Mouse (Mus musculus) embryonic facial prominence, embryonic 14.5 days (tissue): ENCODE data around the gene Ilf3. TPM values are rescaled to one million over a fixed set of nuclear protein-coding genes. Genes with fewer than 3 reads are reported as not detected.

ENCODE experiments used
- ATAC-seq: fragments of 200-750 bp; cut with Nextera tagmentation; 2 replicates; pipeline ENCODE4 v1.8.0; 2017; ENCODE audit warnings: low read depth, moderate number of reproducible peaks, moderate TSS enrichment
- DNase-seq: peaks from one replicate; pipeline ENCODE4 v3.0.0-alpha.2; 2015; ENCODE audit warnings: low spot score
- H3K27ac ChIP-seq: fragments of 300-500 bp; sonication (generic); replicated peaks from 2 replicates; pipeline ENCODE4 v1.5.1; 2014; ENCODE audit warnings: low read depth, mild to moderate bottlenecking, low read length, moderate library complexity
- H3K27me3 ChIP-seq: fragments of 300-500 bp; sonication (generic); replicated peaks from 2 replicates; pipeline ENCODE4 v1.6.1; 2014; ENCODE audit warnings: low read length; ENCODE audit not compliant: control insufficient read depth, insufficient read depth
- H3K36me3 ChIP-seq: fragments of 300-500 bp; sonication (generic); 2 replicates; pipeline ENCODE4 v1.6.1; 2014; ENCODE audit warnings: low read length, mixed read lengths; ENCODE audit not compliant: control insufficient read depth, insufficient read depth
- H3K4me1 ChIP-seq: fragments of 300-500 bp; sonication (generic); 2 replicates; pipeline ENCODE4 v1.6.1; 2014; ENCODE audit warnings: antibody characterized with exemption, low read length; ENCODE audit not compliant: control insufficient read depth, insufficient read depth
- H3K4me2 ChIP-seq: fragments of 300-500 bp; sonication (generic); 2 replicates; pipeline ENCODE4 v1.6.1; 2014; ENCODE audit warnings: low read depth, mild to moderate bottlenecking, low read length, moderate library complexity, mixed read lengths
- H3K4me3 ChIP-seq: fragments of 300-500 bp; sonication (generic); 2 replicates; pipeline ENCODE4 v1.5.1; 2014; ENCODE audit warnings: low read depth, mild to moderate bottlenecking, low read length
- H3K9ac ChIP-seq: fragments of 300-500 bp; sonication (generic); 2 replicates; pipeline ENCODE4 v1.6.1; 2014; ENCODE audit warnings: low read depth, mild to moderate bottlenecking, low read length, moderate library complexity, mixed read lengths
- H3K9me3 ChIP-seq: fragments of 300-500 bp; sonication (generic); 2 replicates; pipeline ENCODE4 v1.6.1; 2016; ENCODE audit warnings: low read length; ENCODE audit not compliant: control insufficient read depth
- WGBS: fragments of 180-500 bp; shearing (Covaris S2); extraction: QIAGEN DNeasy Blood & Tissue Kit; methylation state at CpG from one replicate; pipeline ENCODE4 v1.1.7; 2014; 5-methylcytosine and 5-hydroxymethylcytosine counted together
- polyA plus RNA-seq: library from polyadenylated mRNA; unstranded; fragments of >200 nt; fragmentation: Nextera tagmentation; extraction: Ambion mirVana; gene quantifications from 2 replicates; pipeline ENCODE4 v1.2.1, GENCODE M21; 2014

Gene Ilf3
- polyA plus RNA-seq, 1 experiment from 2014 or later: 139 TPM

DNA sequence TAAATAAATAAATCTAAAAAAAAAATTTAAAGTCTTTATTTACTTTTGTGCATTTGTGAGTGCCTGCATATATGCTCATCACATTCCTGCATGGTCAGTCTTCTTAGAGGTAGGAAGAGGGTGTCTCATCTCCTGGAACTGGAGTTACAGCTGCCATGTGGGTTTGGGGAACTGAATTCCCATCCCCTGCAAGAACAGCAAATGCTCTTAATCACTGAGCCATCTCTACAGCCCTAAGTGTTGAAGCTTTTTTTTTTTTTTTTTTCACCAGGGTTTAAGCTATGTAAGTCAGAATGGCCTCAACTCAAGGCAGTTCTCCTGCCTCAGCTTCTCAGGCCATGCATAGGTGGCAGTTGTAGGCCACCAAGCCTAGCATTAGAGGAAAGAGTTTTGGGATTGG is 32.9 kb upstream of the Ilf3 start:
- no peaks in the 10 kb centered on the region for H3K9me3 ChIP-seq
- no peak overlapping the region for H3K4me2 ChIP-seq
- peaks cover 11% of the 10 kb centered on the region for H3K4me1 ChIP-seq
- H3K36me3 ChIP-seq: peaks cover 12% of the 10 kb centered on the region
- no peaks in the 10 kb centered on the region for H3K27me3 ChIP-seq
- H3K27ac ChIP-seq: no peak overlapping the region
- H3K4me3 ChIP-seq: no peak overlapping the region
- no peak overlapping the region for H3K9ac ChIP-seq
- no peak for ATAC-seq
- no peak for DNase-seq

DNA sequence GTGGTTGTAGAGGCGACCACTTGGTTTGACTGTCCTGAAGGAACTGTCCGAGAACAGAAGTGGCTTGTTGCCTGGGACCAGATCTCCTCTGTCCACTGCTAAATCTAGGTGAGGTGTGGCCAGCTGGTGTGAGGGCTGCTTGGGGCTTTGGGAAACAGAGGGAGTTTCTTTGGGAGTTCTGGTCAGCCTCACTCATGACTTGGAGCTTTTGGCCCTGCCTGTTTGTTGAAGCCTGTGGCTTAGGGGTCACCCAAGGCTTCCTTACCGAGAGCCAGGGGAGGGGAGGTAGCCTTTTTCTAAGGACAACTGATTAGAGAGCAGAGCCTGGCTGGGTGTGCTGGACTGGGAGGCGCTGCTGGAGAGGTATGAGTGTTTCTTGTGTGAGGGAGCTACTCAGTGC is 32.3 kb upstream of the Ilf3 start:
- Histone ChIP-seq H3K27me3 (no peaks in the 10 kb centered on the region), H3K4me1 (peaks cover 11% of the 10 kb centered on the region), H3K4me3 (no peak overlapping the region), H3K9me3 (no peaks in the 10 kb centered on the region), H3K4me2 (no peak overlapping the region), H3K9ac (no peak overlapping the region), H3K36me3 (peaks cover 18% of the 10 kb centered on the region), H3K27ac (no peak overlapping the region)
- DNase-seq (no peak), ATAC-seq (no peak)
- whole genome bisulfite sequencing: 81% methylated on average over 4 of the region's 4 CpGs

DNA sequence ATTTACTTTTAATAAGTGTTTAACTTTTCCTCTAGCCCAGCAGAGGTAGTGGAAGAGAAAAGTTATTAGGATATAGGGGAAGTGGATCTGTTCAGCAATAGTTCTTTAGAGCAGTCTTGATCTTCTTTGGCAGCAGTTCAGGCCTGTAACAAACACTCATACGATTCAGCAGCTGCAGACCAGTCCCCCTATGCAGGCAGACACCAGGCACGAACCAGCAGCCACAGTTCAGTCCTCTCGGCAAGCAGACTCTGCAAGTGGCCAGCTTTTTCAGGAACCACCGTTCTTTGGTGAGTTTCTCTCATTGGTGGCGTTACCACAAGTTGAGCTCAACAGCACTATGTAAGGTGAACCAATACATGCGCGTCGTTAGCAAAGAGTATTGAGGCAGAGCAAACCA is 31.2 kb upstream of the Ilf3 start:
- DNase-seq: no peak
- Histone ChIP-seq H3K4me1 (peaks cover 11% of the 10 kb centered on the region), H3K9ac (no peak overlapping the region), H3K36me3 (peaks cover 23% of the 10 kb centered on the region), H3K4me3 (no peak overlapping the region), H3K27me3 (no peaks in the 10 kb centered on the region), H3K9me3 (no peaks in the 10 kb centered on the region), H3K27ac (no peak overlapping the region), H3K4me2 (no peak overlapping the region)
- no peak for ATAC-seq
- whole genome bisulfite sequencing: 80% methylated on average over 8 of the region's 8 CpGs

DNA sequence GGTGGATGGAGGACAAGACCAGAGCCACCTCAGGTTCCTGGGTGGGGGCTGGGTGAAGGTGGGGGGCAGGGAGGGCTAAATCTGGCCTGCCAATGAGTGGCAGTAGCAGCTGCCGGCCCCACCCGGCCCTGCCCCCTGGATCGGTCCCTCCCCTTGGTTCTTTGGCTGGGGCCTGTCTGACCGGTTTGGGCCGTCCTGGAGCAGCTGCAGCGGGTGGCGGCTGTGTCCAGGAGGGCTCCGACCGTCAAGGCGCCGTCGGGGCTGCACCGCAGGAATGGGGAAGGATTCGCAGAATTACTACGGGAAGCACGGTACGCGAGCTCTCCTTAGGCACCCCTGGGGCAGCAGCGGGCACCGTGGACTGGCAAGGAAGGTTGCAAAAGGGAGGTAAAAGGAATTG is 30.0 kb upstream of the Ilf3 start:
- ATAC-seq (peak; percentile 92), DNase-seq (peak; percentile 78)
- Histone ChIP-seq H3K27ac (peak overlapping the region; percentile 58), H3K4me2 (peak overlapping the region; percentile 32), H3K4me3 (peak overlapping the region; percentile 34), H3K9ac (peak overlapping the region; percentile 58), H3K36me3 (peaks cover 35% of the 10 kb centered on the region), H3K9me3 (no peaks in the 10 kb centered on the region), H3K4me1 (peaks cover 6% of the 10 kb centered on the region; the same call in 1 of the 2 replicates), H3K27me3 (no peaks in the 10 kb centered on the region)
- WGBS: 19% methylated on average over 20 of the region's 20 CpGs

DNA sequence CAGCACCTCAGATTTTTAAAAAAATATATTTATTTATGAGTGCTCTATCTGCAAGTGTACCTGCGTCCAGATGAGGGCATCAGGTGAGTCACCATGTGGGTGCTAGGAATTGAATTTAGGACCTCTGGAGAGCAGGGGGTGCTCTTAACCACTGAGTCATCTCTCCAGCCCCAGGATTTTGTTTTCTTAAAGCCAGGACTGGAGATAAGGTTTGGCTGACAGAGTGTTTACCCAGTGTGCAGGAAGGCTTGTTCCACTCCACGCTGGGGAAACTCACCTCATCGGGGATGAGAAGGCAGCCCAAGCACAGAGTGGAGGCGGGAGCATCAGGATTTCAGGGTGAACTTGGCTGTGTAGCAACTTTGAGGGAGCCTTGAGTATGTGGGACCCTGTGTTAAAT is 27.3 kb upstream of the Ilf3 start:
- Histone ChIP-seq H3K27ac (no peak overlapping the region), H3K36me3 (peaks cover 50% of the 10 kb centered on the region), H3K4me3 (no peak overlapping the region), H3K4me2 (no peak overlapping the region), H3K4me1 (no peaks in the 10 kb centered on the region; the same call in 1 of the 2 replicates), H3K27me3 (no peaks in the 10 kb centered on the region), H3K9me3 (no peaks in the 10 kb centered on the region), H3K9ac (no peak overlapping the region)
- ATAC-seq (no peak), DNase-seq (no peak)
- 84% methylated on average over 4 of the region's 4 CpGs for WGBS

DNA sequence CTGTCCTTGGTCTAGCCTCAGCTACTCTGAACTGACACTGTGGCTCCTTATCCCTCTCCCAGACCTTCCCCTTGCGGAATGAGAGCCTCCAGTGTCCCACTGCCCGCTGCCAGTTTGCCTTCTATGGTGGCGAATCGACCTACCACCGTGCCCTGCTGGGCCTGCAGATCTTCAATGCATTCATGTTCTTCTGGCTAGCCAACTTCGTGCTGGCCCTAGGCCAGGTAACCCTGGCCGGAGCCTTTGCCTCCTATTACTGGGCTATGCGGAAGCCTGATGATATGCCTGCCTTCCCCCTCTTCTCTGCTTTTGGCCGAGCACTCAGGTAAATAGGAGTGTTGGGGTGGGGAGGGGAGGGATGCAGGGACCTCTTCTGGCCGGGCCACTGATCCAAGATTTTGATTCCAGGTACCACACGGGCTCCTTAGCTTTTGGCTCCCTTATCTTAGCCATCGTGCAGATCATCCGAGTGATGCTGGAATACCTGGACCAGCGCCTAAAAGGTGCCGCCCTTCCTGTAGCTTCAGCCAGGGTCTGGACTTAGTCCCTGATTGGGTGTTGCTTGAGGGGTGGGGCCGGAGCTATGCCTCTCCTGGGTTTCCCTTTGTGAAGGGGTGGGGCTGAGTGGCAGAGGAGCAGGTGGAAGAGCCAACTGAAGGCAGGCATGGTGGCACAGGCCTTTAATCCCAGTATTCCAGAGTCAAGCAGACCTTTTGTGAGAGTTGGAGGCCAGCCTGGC is 20.9 kb upstream of the Ilf3 start:
- Histone ChIP-seq H3K4me2 (no peak overlapping the region), H3K36me3 (peaks cover 85% of the 10 kb centered on the region), H3K9me3 (no peaks in the 10 kb centered on the region), H3K4me1 (no peaks in the 10 kb centered on the region), H3K9ac (no peak overlapping the region), H3K27ac (no peak overlapping the region), H3K27me3 (no peaks in the 10 kb centered on the region), H3K4me3 (no peak overlapping the region)
- 73% methylated on average over 16 of the region's 16 CpGs for WGBS
- DNase-seq (no peak), ATAC-seq (no peak; the same call in 1 of the 2 replicates)

DNA sequence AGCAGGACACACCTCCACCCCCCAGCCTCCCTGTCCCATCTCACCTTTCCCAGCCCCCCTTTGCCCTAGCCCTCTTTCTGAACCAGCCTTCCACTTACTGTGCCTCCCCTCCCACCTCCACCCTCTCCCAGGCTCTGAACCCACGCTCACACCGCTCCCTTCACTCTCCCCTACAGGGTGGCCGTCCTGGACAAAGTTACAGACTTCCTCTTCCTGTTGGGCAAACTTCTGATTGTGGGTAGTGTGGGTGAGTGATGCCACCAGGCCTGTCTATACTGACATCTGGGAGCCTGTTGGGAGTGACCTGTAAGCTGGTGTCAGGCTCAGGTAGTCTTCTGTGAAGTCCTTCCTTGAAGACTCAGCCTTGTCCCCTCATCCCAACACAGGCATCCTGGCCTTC is 19.5 kb upstream of the Ilf3 start:
- no peak overlapping the region for H3K9ac ChIP-seq
- ATAC-seq (no peak), DNase-seq (no peak)
- H3K36me3 ChIP-seq: peaks cover 77% of the 10 kb centered on the region
- H3K4me2 ChIP-seq: no peak overlapping the region
- H3K27me3 ChIP-seq: no peaks in the 10 kb centered on the region
- 80% methylated on average over 3 of the region's 3 CpGs for WGBS
- H3K4me1 ChIP-seq: peaks cover 9% of the 10 kb centered on the region
- H3K27ac ChIP-seq: no peak overlapping the region
- H3K4me3 ChIP-seq: no peak overlapping the region
- H3K9me3 ChIP-seq: no peaks in the 10 kb centered on the region

DNA sequence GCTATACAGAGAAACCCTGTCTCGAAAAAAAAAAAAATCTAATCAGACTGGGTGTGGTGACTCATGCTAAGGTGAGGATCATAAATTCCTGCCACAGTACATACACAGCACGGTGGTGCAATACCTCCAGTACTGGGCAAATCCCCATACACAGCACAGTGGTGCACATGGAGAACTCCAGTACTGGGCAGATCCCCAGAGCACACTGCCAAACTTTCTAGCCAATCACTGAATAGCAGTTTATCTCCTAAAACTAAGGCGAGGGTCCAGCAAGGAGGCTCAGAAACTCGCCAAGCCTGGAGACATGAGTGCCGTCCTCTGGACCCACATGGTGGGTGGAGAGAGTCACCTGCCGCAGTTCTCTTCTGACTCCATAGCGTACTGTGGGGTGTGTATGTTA is 16.5 kb upstream of the Ilf3 start:
- Histone ChIP-seq H3K9ac (no peak overlapping the region), H3K4me2 (no peak overlapping the region), H3K4me1 (peaks cover 11% of the 10 kb centered on the region), H3K9me3 (no peaks in the 10 kb centered on the region), H3K4me3 (no peak overlapping the region), H3K27ac (no peak overlapping the region), H3K27me3 (no peaks in the 10 kb centered on the region), H3K36me3 (peaks cover 82% of the 10 kb centered on the region)
- ATAC-seq (no peak), DNase-seq (no peak)
- 92% methylated on average over 7 of the region's 7 CpGs for WGBS

DNA sequence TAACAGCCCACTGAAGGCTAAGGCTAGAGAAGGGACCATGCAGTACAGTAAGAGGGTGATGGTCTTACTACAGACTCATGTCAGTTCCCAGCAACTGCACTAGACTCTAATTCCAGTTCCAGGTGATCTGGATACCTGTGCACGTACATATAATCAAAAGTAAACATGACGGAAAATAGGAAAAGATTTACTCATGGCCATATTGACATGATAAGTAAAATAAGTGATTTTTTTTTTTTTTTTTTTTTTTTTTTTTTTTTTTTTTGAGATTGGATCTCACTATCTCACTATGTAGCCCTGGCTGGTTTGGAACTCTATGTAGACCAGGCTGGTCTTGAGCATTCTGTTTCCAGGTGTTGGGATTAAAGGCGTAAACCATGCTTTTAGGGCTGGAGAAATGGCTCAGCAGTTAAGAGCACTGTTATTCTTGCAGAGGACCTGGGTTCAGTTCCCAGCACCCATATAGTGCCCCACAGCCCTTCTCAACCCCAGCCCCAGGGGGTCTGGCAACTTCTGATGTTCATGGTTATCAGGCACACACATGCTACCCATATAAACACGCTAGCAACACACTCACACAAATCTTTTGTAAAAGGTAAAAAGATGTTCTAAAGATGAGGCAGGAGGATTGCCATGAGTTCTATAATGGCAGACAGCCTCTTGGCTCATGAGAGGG is 15.8 kb upstream of the Ilf3 start:
- no peak for ATAC-seq

More for the DNA sequence above, 15.8 kb upstream of the Ilf3 start:
- Histone ChIP-seq H3K4me3 (no peak overlapping the region), H3K27me3 (no peaks in the 10 kb centered on the region), H3K4me1 (peaks cover 11% of the 10 kb centered on the region), H3K36me3 (peaks cover 76% of the 10 kb centered on the region), H3K9me3 (no peaks in the 10 kb centered on the region), H3K4me2 (no peak overlapping the region), H3K9ac (no peak overlapping the region), H3K27ac (peak overlapping the region; percentile 83; the same call in 1 of the 2 replicates)
- no peak for DNase-seq
- 94% methylated on average over 4 of the region's 4 CpGs for WGBS
